Comparison of ENCODE assay signal across 23 mouse cellular contexts in genomic region chr4:102907843-102908427, GRCm38 (mm10).
A peak's percentile ranks its signal among the peaks of the same experiment; 100 is the strongest.
DNase-seq lines count a peak whose midpoint lies in the region; ATAC-seq and TF ChIP-seq lines count a peak whose summit lies in the region.
"Had no signal": no experiment of that assay in that cellular context is flagged by ENCODE, and none has a peak within 500 bp of the region (broad histone marks: within the 10 kb centered on the region; RNA-seq: fewer than 3 reads in every experiment).

No protein-coding gene starts in this region.

- peak; percentile 16 for DNase-seq in thymus, postnatal 0 days (ENCODE audit: low spot score)
- DNase-seq in thymus, postnatal 4 days, result no peak
- peak; percentile 44 for DNase-seq in lung, postnatal 10 days
- peak; percentile 25 for DNase-seq in yolk sac, embryonic 10.5 days (ENCODE audit: low spot score)
- DNase-seq in c-Kit-positive CD71-positive TER-119-positive erythroid progenitor cells, embryonic 14.5 days (ENCODE audit: low spot score), result no peak
- DNase-seq in liver, postnatal 0 days, result no peak
- no peak for DNase-seq in midbrain, embryonic 11.5 days (ENCODE audit: low spot score, missing footprints)
- DNase-seq: adrenal gland, adult 2 months; cerebellum, adult 9-11 months; forebrain, postnatal 0 days; heart, postnatal 14 days; kidney, adult 18-20 months; kidney, postnatal 14 days; left cerebral cortex, postnatal 4 days; liver; thymus, postnatal 36 days had no signal

- H3K9me3 ChIP-seq in liver, postnatal 0 days (ENCODE audit: low read length), result no peaks in the 10 kb centered on the region
- no peaks in the 10 kb centered on the region for H3K9me3 ChIP-seq in midbrain, embryonic 11.5 days (ENCODE audit: control insufficient read depth, low read length)
- H3K9me3 ChIP-seq: embryonic facial prominence, embryonic 15.5 days; forebrain, embryonic 10.5 days; hindbrain, embryonic 13.5 days; midbrain, embryonic 10.5 days had no signal

- H3K4me3 ChIP-seq in liver, postnatal 0 days (ENCODE audit: low read depth, low read length), result no peak overlapping the region
- no peak overlapping the region for H3K4me3 ChIP-seq in midbrain, embryonic 11.5 days (ENCODE audit: low read depth, low read length)
- H3K4me3 ChIP-seq: embryonic facial prominence, embryonic 15.5 days; forebrain, embryonic 10.5 days; hindbrain, embryonic 13.5 days; left cerebral cortex, adult 2 months; midbrain, embryonic 10.5 days had no signal

- no peak overlapping the region for H3K9ac ChIP-seq in liver, postnatal 0 days (replicated peaks)
- no peak overlapping the region for H3K9ac ChIP-seq in midbrain, embryonic 11.5 days (ENCODE audit: low read length)
- H3K9ac ChIP-seq: embryonic facial prominence, embryonic 15.5 days; forebrain, postnatal 0 days; hindbrain, embryonic 13.5 days had no signal

- 55% methylated on average over 7 of the region's 7 CpGs for WGBS in liver, postnatal 0 days (ENCODE audit: insufficient replicate concordance)
- WGBS in midbrain, embryonic 11.5 days, result 88% methylated on average over 7 of the region's 7 CpGs

- no peak for TF ChIP-seq CTCF in liver, postnatal 0 days (IDR thresholded peaks at IDR 0.05; ENCODE audit: low read depth)

- no peaks in the 10 kb centered on the region for H3K36me3 ChIP-seq in liver, postnatal 0 days (replicated peaks; ENCODE audit: insufficient read depth, low read length)
- no peaks in the 10 kb centered on the region for H3K36me3 ChIP-seq in midbrain, embryonic 11.5 days (ENCODE audit: control insufficient read depth, insufficient read depth, low read length)
- H3K36me3 ChIP-seq: embryonic facial prominence, embryonic 15.5 days; forebrain, embryonic 10.5 days; midbrain, embryonic 10.5 days had no signal

- no peak overlapping the region for H3K27ac ChIP-seq in liver, postnatal 0 days (ENCODE audit: low read depth)
- no peak overlapping the region for H3K27ac ChIP-seq in midbrain, embryonic 11.5 days (ENCODE audit: low read depth, low read length)
- H3K27ac ChIP-seq: embryonic facial prominence, embryonic 15.5 days; forebrain, embryonic 10.5 days; hindbrain, embryonic 13.5 days; left cerebral cortex, adult 2 months; midbrain, embryonic 10.5 days had no signal

- TF ChIP-seq EP300 in liver, postnatal 0 days (IDR thresholded peaks at IDR 0.05; ENCODE audit: low read depth), result no peak

- peak; percentile 32 for ATAC-seq in activated CD4-positive, CD25-positive, alpha-beta regulatory T cell, adult 4 months
- ATAC-seq in liver, postnatal 0 days, result no peak
- ATAC-seq in midbrain, embryonic 11.5 days (ENCODE audit: low FRiP score), result no peak
- ATAC-seq: forebrain, postnatal 0 days had no signal

- H3K27me3 ChIP-seq in liver, postnatal 0 days (ENCODE audit: insufficient read depth, low read length), result no peaks in the 10 kb centered on the region
- no peaks in the 10 kb centered on the region for H3K27me3 ChIP-seq in midbrain, embryonic 11.5 days (ENCODE audit: control insufficient read depth, insufficient read depth, low read length)
- H3K27me3 ChIP-seq: embryonic facial prominence, embryonic 15.5 days; hindbrain, embryonic 13.5 days had no signal

- no peaks in the 10 kb centered on the region for H3K4me1 ChIP-seq in liver, postnatal 0 days (ENCODE audit: insufficient read depth)
- no peaks in the 10 kb centered on the region for H3K4me1 ChIP-seq in midbrain, embryonic 11.5 days (ENCODE audit: control insufficient read depth, insufficient read depth, low read length)
- H3K4me1 ChIP-seq: embryonic facial prominence, embryonic 15.5 days; forebrain, embryonic 10.5 days; hindbrain, embryonic 13.5 days; midbrain, embryonic 10.5 days had no signal

- no peak overlapping the region for H3K4me2 ChIP-seq in liver, postnatal 0 days (ENCODE audit: low read depth, low read length)
- no peak overlapping the region for H3K4me2 ChIP-seq in midbrain, embryonic 11.5 days
- H3K4me2 ChIP-seq: embryonic facial prominence, embryonic 15.5 days; heart, embryonic 11.5 days; hindbrain, embryonic 13.5 days had no signal

Comparison
In these comparisons a context has a peak if more than half of its experiments do, and no peak if none do; other contexts are left out.
1. DNase-seq: peak in thymus, postnatal 0 days (single experiment), lung, postnatal 10 days (single experiment) and yolk sac, embryonic 10.5 days (single experiment); none in thymus, postnatal 4 days (single experiment), c-Kit-positive CD71-positive TER-119-positive erythroid progenitor cells, embryonic 14.5 days (single experiment), liver, postnatal 0 days (single experiment) and midbrain, embryonic 11.5 days (single experiment).